Mouse (Mus musculus): ENCODE data around the gene Srbd1.

DNA sequence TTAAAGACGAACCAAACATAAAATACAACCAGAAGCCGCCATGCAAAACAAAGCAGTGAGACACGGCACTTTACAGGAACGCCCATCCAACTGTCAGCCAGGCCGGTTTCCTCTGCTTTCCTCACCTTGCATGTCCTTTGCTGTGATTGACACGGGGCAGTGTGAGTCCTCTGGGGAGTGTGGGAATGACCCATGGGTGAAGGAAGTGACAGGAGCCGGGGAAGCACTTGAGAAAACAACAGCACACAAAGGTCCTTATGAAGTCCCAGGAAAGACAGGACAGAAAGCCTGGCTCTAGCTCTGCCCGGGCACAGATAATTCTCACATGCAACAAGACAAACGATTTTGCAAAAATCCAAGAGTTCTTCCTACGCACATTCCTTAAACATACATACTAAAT, 136.6 kb downstream of the Srbd1 start:
- TF ChIP-seq CTCF (IDR thresholded peaks at IDR 0.05; ENCODE audit: insufficient read depth, low read depth, low read length) (no peak), POLR2A (IDR thresholded peaks at IDR 0.05; ENCODE audit: insufficient read depth, low read depth, low read length) (no peak)
